ENCODE assay signal across 20 mouse cellular contexts in genomic region chr12:13028086-13028485, GRCm38 (mm10).
A peak's percentile ranks its signal among the peaks of the same experiment; 100 is the strongest.
DNase-seq lines count a peak whose midpoint lies in the region; ATAC-seq and TF ChIP-seq lines count a peak whose summit lies in the region.
"Had no signal": no experiment of that assay in that cellular context is flagged by ENCODE, and none has a peak within 500 bp of the region (broad histone marks: within the 10 kb centered on the region; RNA-seq: fewer than 3 reads in every experiment).

No protein-coding gene starts in this region.

- H3K27me3 ChIP-seq in limb, embryonic 14.5 days (ENCODE audit: control insufficient read depth, insufficient read depth, low read length) = no peaks in the 10 kb centered on the region
- no peaks in the 10 kb centered on the region for H3K27me3 ChIP-seq in limb, embryonic 10.5 days (ENCODE audit: low read depth, poor library complexity, severe bottlenecking)
- H3K27me3 ChIP-seq in embryonic facial prominence, embryonic 14.5 days (replicated peaks; ENCODE audit: control insufficient read depth, insufficient read depth, low read length) = no peaks in the 10 kb centered on the region
- H3K27me3 ChIP-seq in midbrain, embryonic 15.5 days (replicated peaks) = no peaks in the 10 kb centered on the region
- H3K27me3 ChIP-seq: forebrain, embryonic 13.5 days; heart, embryonic 15.5 days; limb, embryonic 13.5 days; liver, embryonic 15.5 days had no signal

- H3K4me1 ChIP-seq in limb, embryonic 14.5 days (ENCODE audit: control insufficient read depth, insufficient read depth, low read length) = peaks cover 13% of the 10 kb centered on the region
- H3K4me1 ChIP-seq in limb, embryonic 10.5 days = peaks cover 37% of the 10 kb centered on the region
- H3K4me1 ChIP-seq in embryonic facial prominence, embryonic 14.5 days (ENCODE audit: control insufficient read depth, insufficient read depth, low read length) = 0 out of 2 replicates have a peak, but pooled peaks cover 11% of the 10 kb centered on the region
- peaks cover 12% of the 10 kb centered on the region for H3K4me1 ChIP-seq in midbrain, embryonic 15.5 days
- H3K4me1 ChIP-seq: liver, embryonic 15.5 days had no signal

- no peak for TF ChIP-seq POLR2A in limb, embryonic 14.5 days (IDR thresholded peaks at IDR 0.05; ENCODE audit: borderline replicate concordance, extremely low read depth, insufficient read depth, insufficient read length)

- H3K4me2 ChIP-seq in limb, embryonic 14.5 days (replicated peaks; ENCODE audit: low read depth, low read length, severe bottlenecking) = no peak overlapping the region
- H3K4me2 ChIP-seq in embryonic facial prominence, embryonic 14.5 days (ENCODE audit: low read depth, low read length) = no peak overlapping the region
- H3K4me2 ChIP-seq in midbrain, embryonic 15.5 days = no peak overlapping the region
- H3K4me2 ChIP-seq: forebrain, embryonic 13.5 days; heart, embryonic 15.5 days; limb, embryonic 13.5 days; liver, embryonic 15.5 days had no signal

- H3K27ac ChIP-seq in limb, embryonic 14.5 days (replicated peaks; ENCODE audit: low read depth, low read length) = no peak overlapping the region
- H3K27ac ChIP-seq in limb, embryonic 10.5 days = no peak overlapping the region
- H3K27ac ChIP-seq in embryonic facial prominence, embryonic 14.5 days (replicated peaks; ENCODE audit: low read depth, low read length) = no peak overlapping the region
- no peak overlapping the region for H3K27ac ChIP-seq in midbrain, embryonic 15.5 days
- H3K27ac ChIP-seq: forebrain, embryonic 13.5 days; heart, embryonic 15.5 days; hindbrain, embryonic 10.5 days; limb, embryonic 13.5 days; liver, embryonic 15.5 days; macrophage had no signal

- no peak overlapping the region for H3K9ac ChIP-seq in limb, embryonic 14.5 days (ENCODE audit: low read depth, low read length, severe bottlenecking)
- H3K9ac ChIP-seq in embryonic facial prominence, embryonic 14.5 days (ENCODE audit: low read depth, low read length) = no peak overlapping the region
- no peak overlapping the region for H3K9ac ChIP-seq in midbrain, embryonic 15.5 days
- H3K9ac ChIP-seq: forebrain, embryonic 13.5 days; heart, embryonic 15.5 days; limb, embryonic 13.5 days; liver, embryonic 15.5 days had no signal

- no peaks in the 10 kb centered on the region for H3K9me3 ChIP-seq in limb, embryonic 14.5 days (ENCODE audit: control insufficient read depth, low read length)
- H3K9me3 ChIP-seq in limb, embryonic 10.5 days (replicated peaks) = no peaks in the 10 kb centered on the region
- H3K9me3 ChIP-seq in embryonic facial prominence, embryonic 14.5 days (ENCODE audit: control insufficient read depth, low read length) = no peaks in the 10 kb centered on the region
- no peaks in the 10 kb centered on the region for H3K9me3 ChIP-seq in midbrain, embryonic 15.5 days
- H3K9me3 ChIP-seq: forebrain, embryonic 13.5 days; heart, embryonic 15.5 days; hindbrain, embryonic 10.5 days; limb, embryonic 13.5 days; liver, embryonic 15.5 days had no signal

- no peaks in the 10 kb centered on the region for H3K36me3 ChIP-seq in limb, embryonic 14.5 days (ENCODE audit: control insufficient read depth, insufficient read depth, low read length)
- H3K36me3 ChIP-seq in limb, embryonic 10.5 days = no peaks in the 10 kb centered on the region
- no peaks in the 10 kb centered on the region for H3K36me3 ChIP-seq in embryonic facial prominence, embryonic 14.5 days (ENCODE audit: control insufficient read depth, insufficient read depth, low read length)
- no peaks in the 10 kb centered on the region for H3K36me3 ChIP-seq in midbrain, embryonic 15.5 days (replicated peaks)
- H3K36me3 ChIP-seq: heart, embryonic 15.5 days; hindbrain, embryonic 10.5 days; limb, embryonic 13.5 days; liver, embryonic 15.5 days had no signal

- H3K4me3 ChIP-seq in limb, embryonic 14.5 days (replicated peaks; ENCODE audit: low read length) = no peak overlapping the region
- no peak overlapping the region for H3K4me3 ChIP-seq in limb, embryonic 10.5 days
- no peak overlapping the region for H3K4me3 ChIP-seq in embryonic facial prominence, embryonic 14.5 days (ENCODE audit: low read depth, low read length)
- H3K4me3 ChIP-seq in midbrain, embryonic 15.5 days = no peak overlapping the region
- H3K4me3 ChIP-seq: forebrain, embryonic 13.5 days; heart, embryonic 15.5 days; hindbrain, embryonic 10.5 days; limb, embryonic 13.5 days; liver, embryonic 15.5 days had no signal

- ATAC-seq in limb, embryonic 14.5 days (ENCODE audit: low FRiP score, low read depth) = no peak
- ATAC-seq in embryonic facial prominence, embryonic 14.5 days (ENCODE audit: low read depth) = no peak
- ATAC-seq in midbrain, embryonic 15.5 days (replicated peaks) = no peak
- ATAC-seq: forebrain, embryonic 13.5 days; midbrain, embryonic 16.5 days had no signal

- WGBS in limb, embryonic 14.5 days = 29% methylated on average over 3 of the region's 3 CpGs
- 29% methylated on average over 3 of the region's 3 CpGs for WGBS in limb, embryonic 10.5 days
- WGBS in embryonic facial prominence, embryonic 14.5 days = 35% methylated on average over 3 of the region's 3 CpGs
- 55% methylated on average over 3 of the region's 3 CpGs for WGBS in midbrain, embryonic 15.5 days

- peak; percentile 4 for DNase-seq in adrenal gland, postnatal 36 days
- no peak for DNase-seq in adrenal gland, adult 2 months
- DNase-seq in limb, embryonic 14.5 days (ENCODE audit: low spot score) = peak; percentile 23
- DNase-seq in limb, embryonic 10.5 days (ENCODE audit: low spot score) = no peak
- DNase-seq in ZHBTc4 (ENCODE audit: low read depth, low spot score) = peak; percentile 20
- DNase-seq in embryonic facial prominence, embryonic 14.5 days (ENCODE audit: low spot score) = peak; percentile 39
- no peak for DNase-seq in left cerebral cortex, adult 11 months (ENCODE audit: low spot score)
- DNase-seq: adrenal gland, postnatal 25 days; cerebellum, adult 2 months; kidney, adult 9 months; right cerebral cortex, adult 18-20 months; thymus, adult 18-20 months had no signal

Comparison
In these comparisons a context has a peak if more than half of its experiments do, and no peak if none do; other contexts are left out.
1. DNase-seq: peak in adrenal gland, postnatal 36 days (2 of 2), limb, embryonic 14.5 days (single experiment), ZHBTc4 (single experiment) and embryonic facial prominence, embryonic 14.5 days (single experiment); none in adrenal gland, adult 2 months (single experiment), limb, embryonic 10.5 days (single experiment) and left cerebral cortex, adult 11 months (single experiment).